Mouse (Mus musculus) frontal cortex, postnatal 14 days (tissue): ENCODE measurements at regions not wholly inside any gene's neighbourhood (a gene's known extent, or its start where the extent isn't known, plus 50 kb on each side); places are given as distances from the start of the nearest gene placed in this dataset.

Source experiments
- DNase-seq, 2 experiments: peaks; one replicate each; pipeline ENCODE4 v3.0.0; 2022; ENCODE audit warnings: low spot score in 2 of 2

DNA sequence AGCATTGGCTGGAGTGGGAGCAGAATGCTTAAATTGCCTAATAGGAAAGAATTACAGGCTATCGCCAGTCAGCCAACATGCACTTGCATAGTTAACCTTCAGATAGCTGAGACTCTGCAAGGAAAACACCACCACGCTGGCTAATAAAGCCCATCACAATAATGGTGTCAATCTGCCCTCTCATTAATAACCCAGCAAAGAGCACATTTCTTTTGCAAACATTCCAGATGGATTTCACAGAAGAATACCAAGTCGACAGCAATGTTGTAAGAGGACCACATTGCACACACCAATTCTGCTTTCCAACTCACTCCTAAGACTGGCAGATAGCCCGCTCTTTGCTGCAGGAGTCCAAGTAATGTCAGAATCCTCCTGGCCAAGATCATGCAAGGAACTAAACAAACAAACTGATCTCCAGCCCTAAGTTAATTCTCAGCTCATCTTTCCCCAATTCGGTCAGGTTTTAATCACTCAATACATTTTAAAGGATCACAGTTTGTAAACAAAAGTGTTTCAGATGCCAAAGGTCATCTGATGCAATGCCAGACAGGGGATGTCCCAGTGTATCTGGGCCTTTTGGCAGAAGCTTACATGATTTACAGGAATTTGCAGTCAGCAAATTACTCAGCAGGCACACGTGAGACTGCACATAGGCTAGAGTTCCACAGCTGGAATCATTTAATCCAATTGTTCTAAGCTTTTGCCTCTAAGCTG lies 198.4 kb downstream of the Klf6 start:
- DNase-seq = no peak

DNA sequence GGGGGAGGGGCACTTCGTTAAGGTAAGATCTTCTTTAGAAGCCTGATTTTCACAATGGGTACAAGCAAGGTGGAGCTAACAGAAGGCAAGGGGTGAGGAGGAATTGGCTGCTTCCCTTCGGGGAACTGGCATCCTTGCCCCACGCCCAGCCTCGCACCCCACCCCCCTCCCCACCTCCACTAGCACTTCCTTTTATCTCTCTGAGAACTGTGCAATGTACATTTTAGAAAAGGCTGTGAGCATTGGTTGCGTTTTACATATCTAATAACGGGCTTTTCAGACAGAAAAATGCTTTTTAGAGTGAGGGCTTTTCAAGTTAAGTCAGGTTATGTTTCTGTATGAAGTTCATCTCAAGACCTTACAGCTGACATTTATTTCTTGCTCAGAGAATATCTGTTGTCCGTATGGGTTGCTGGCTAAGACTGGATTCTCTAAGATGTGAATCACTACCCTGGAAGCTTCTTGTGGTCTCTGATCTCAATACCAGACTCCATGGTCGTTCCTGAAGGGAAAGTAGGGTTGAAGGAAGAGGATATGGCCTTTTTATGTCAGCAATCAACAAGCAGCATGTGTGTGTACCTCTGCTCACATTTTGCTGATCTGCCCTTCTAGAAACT lies 199.1 kb downstream of the Klf6 start:
- DNase-seq = no peak

DNA sequence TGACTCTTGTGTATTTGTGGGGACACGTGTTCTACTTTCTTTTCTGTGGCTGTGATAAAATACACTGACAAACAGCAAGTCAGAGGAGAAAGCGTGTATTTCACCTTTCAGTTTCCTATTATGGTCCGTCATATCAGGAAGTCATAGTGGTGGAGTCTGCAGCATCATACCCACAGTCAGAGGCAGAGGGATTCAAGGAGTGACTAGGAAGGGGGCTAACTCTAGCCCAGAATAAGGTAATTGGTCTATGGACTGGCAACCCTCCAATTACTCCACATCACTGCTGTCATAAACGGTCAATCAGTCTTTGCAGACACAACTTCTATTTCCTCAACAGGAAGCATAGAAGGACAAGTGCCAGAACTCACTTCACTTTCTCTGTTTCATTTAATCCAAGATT lies 201.0 kb downstream of the Klf6 start:
- no peak for DNase-seq

DNA sequence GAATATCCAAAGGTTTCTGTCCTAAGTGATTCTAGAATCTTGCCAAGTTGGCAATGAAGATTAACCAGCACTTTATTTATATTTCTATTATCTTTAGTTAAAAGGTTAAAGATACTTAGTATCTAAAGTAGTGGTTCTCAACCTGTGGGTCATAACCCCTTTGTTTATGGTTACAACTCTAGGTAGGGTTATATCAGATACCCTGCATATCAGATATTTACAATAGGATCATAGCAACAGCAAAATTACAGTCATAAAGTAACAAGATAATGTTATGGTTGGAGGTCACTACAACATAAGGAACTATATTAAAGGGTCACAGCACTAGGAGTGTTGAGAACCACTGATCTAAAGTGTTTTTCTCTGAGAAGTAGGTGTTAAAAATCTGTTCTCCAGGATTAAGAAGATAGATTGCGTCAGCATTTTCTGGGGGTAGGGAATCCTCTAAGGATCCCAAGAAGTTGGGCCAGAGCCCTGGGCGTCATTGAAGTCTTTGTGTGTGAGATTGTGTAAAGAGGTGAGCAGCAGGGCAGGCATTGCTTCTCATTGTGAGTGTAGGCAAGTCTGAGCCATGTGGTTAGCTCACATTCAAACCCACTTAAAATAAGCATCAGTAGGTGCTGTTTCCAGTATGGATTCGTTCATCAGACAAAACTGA lies 201.6 kb downstream of the Klf6 start:
- DNase-seq = no peak

DNA sequence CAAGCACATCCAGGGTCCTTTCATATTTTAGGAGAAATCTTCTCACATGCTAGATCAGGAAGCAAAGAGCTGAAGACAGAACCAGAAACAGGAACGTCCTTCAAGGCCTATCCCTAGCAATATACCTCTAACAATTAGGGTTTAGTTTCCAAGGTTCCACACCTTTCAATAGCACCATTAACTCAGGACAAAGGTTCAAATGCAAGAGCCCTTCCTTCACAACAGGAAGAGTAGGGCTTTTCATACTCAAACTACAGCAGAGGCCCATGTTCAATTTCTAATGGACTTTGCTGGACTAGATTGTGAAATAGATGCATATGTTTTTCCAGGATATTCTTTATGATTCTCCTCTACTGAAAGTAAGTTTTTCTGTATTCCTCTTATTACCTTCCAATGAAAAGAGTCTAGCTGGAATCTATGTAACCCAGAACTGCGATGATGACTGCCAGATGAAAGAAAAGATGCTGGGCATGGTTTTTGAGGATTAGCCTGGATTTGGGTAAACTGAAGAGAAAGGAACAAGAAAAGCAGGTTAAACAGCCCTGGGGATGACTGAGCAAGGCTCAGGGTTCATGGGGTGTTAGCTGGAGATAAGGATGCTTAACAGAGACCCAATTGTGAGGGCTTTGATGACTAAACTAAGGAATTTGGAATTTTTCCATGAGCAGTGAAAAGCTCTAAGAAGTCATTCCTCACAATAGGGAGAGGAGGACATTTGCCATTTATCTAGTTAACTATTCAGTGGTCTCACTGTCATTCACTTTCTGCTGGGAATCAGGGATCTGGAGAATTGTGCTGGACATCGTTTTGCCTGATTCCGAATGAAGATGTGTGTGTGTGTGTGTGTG lies 215.9 kb downstream of the Klf6 start:
- DNase-seq = no peak

DNA sequence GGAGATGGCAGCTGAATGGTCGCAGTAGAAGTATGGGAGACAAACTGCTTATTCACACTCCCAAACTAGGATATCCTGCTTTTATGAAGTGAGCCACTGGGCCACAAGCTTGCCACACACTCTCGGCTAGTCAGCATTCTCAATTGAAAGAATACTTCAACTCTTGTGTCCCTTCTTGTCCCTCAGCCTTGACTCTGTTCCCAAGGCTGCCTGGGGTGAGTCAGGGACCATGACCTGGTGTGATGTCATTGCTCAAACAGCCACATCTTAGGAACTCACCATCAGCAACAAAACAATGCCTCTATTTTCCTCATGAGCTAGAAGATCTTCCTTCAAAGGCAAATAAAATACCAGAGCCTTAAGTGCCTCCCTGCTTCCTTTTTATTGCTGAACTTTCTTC lies 224.6 kb downstream of the Klf6 start:
- no peak for DNase-seq

DNA sequence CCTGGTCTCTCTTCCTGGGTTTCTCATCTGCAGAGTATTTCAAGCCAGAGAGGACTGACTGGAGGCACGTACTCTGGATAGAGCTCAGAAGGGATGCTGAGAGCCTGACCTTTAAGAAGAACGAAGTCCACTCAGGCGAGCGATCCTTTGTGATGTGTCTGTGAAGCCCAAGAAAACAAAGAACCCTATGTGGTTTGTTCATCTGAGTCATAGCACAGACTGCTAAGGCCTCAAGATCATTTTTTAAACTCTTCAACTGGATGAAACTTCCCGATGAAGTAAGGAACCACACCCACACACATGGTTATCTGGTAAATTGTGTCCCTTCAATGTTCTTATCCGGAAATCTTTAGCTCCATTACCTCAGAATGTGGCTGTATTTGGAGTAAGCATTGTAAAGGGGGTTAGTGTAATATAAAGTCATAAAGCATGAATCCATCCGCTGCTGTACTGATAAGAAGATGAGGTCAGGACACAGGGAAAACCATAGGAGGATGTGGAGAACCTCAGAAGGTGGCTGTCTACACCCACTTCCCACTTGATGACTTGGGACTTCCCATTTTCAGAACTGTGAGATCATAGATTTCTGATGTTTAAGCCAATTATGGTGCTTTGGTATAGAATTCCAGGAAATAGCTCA lies 247.9 kb downstream of the Klf6 start:
- DNase-seq = no peak

DNA sequence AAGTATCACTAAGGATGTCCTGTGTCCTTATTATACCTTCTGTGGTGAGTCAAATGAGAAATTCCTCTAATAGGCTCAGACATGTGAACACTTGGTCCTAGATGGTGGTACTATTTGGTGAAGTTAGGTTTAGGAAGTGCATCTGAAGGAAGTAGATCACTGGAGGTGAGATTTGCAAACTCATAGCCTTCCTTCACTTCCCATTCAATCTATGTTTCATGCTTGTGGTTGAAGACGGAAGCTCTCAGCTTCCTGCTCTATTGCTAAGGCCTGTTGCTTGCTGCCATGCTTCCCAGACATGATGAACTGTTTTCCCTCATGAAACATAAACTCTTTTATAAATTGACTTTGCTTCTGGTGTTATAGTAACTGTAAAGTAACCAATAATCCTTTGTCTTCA lies 258.4 kb downstream of the Klf6 start:
- no peak for DNase-seq

DNA sequence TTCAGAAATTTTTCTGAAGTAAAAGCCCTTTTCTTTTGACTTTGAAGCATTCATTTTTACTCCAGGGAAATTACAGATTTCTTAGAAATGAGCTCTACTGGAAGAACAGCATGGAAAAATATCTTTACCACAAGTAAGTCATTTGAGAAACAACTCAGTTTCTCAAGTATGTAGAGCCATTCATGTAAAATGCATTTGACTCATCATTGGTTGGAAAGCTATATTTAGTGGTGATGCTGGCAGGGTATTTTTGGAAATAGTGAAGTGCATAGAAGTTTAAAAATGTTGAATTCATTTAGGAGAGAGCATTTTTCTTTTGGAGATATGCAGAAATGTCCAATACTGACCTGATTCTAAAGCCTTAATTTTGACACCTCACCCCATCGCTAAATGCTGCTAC lies 266.0 kb downstream of the Klf6 start:
- no peak for DNase-seq

DNA sequence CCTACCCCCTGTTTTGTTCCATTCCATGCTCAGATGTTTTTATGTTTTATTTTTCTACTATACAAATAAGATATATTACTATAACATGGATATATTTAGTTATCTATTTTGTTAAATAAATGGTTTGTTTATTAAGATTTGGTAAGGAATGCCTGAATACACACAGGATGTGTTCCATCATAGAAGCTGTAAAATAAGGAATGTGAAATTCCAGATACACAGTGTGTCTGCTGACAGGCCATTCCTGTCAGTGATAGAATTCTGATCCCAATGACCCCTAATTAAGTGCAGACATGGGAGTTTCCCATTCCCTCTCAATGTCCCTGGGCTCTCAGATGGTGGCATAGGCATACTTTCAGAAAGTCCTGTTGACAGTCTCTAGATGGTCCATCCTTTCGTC lies 267.6 kb downstream of the Klf6 start:
- no peak for DNase-seq

DNA sequence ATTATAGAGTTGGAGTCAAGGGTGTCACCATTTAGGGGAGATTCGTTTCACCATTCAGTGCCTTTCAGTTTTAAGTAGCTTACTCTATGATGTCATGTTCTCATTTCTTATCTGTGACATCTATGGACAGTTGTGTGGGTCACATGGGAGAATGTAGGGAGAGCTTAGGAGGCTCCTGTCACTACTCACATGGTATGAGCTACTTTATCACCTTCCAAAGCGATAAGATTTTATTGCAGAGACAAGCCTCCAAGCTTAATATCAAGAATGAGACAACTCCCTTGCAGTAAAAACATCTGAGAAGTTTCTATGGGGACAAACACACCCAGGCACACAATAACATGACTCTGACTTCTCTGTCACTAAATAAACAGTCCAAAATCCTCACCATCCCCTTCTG lies 270.1 kb downstream of the Klf6 start:
- no peak for DNase-seq

DNA sequence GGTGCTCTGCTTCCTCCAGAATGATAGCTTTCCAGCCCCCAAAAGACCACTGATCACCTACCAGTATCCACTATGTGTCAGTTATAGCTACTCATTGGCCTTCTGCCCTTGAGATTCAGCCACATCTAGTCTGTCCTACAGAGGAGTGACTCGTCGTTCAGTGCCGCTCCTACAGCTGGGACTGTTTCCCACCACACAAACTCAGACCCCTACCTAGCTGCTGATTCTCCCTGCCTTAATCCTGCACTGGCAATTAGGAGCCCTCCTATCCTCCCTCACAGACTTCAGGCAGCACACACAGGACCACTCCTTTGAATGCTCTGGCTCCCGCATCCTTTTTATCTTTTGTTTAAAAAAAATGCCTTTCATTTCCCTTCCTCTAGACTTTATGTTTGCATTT lies 275.9 kb downstream of the Klf6 start:
- no peak for DNase-seq

DNA sequence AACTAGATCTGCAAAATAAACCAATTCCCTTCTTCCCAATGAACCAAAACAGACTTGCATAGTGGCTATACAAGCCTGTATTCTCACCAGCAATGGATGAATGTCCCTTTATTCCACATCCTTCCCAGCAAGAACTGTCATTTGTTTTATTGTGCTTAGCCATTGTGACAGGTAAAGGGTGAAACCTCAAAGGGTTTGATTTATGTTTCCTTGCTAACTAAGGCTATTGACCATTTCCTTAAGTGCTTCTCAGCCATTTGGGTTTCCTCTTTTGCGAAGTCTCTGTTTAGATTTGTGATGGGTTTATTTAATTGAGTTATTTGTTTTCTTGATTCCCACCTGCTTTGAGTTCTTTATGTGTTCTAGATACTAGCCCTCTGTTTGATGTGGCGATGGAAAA lies 281.5 kb downstream of the Klf6 start:
- DNase-seq = no peak

DNA sequence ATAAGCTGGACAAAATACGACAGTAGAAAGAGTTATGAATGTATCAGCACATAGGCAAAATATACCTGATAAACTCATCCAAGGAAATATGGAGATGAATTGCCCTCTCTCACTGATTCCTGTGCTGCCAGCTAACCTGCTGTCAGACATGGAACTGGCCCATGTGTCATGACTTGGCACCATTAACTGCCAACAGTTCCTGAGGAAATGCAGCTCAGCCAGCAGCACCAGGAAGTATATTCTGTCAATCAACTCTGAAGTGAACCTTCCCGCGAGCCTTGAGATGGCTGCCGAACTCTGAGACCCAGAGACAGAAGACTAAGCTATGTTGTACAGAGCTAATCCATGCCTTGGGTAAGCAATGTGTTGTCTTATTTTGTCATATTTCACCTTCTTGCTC lies 292.4 kb downstream of the Klf6 start:
- DNase-seq = no peak

DNA sequence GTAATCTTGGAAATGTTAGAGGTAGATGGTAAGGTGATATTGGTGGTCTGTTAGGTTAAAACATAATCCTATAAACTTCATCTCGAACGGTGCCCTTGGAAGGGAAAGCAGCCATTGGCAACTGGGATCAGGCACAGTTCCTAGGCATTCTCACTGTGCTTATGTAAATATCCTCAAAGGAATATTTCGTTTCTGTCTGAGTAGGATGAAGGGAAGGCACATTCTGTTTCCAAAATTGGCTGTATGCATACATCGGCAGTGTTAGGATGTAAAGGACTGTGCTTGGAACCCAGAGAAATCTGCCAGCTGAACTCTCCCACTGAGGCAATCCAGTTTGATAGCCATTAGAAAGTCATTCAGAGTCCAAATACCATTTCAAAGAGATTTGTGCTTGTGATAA lies 294.9 kb downstream of the Klf6 start:
- no peak for DNase-seq

DNA sequence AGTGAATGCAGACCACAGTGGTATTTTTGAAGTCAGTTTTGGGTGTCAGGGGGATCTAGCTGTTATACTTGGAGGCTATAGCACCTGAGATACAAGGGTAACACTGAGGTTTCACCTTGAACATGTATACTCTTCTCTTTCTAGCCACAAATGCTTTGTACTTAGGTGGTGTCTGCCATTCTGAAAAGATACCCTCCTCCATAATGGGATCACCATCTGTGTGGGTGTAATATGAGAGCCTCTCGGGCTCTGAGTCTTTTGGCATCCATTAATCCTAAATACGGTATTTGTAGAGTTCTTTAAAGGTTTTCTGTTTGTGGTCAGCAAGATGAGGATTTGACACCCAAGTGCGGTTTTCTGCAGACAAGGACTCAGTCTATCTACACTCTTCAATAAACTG lies 295.7 kb downstream of the Klf6 start:
- DNase-seq = no peak

DNA sequence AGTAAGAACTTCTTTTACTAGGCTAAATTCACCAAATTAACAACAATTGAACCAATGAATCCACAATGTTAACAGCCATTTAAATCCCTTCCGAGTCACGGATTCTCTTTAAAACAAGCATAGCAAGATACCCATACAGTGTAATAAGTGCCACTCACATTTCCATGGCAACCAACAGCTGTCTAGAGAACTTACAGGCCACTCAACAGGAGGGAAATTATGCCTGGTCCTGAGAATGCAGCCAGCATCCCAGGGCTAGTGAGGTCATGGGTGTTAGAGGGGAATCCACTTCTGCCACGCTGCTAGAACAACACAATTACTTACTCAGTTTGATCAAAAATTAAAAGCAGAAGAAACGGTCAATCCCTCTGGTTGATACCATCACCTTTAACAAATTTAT lies 296.7 kb downstream of the Klf6 start:
- no peak for DNase-seq

DNA sequence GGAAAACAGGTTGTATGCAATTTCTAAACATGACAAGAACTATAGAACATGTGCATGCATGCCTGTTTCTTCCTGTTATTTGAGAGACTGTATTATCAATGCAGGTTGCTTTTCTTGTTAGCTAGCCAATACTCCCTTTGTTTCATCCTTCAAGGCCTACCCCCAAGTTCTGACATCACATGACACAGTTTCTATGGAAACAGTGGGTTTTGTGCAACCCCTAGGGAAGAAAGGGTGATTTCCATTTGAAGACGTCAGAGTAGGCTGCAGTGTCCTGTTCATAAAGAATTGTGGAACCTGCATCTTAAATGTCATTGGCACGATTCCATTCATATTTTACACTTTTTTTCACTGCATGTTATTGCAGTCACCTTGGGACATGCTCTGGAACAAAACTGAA lies 298.1 kb downstream of the Klf6 start:
- no peak for DNase-seq

DNA sequence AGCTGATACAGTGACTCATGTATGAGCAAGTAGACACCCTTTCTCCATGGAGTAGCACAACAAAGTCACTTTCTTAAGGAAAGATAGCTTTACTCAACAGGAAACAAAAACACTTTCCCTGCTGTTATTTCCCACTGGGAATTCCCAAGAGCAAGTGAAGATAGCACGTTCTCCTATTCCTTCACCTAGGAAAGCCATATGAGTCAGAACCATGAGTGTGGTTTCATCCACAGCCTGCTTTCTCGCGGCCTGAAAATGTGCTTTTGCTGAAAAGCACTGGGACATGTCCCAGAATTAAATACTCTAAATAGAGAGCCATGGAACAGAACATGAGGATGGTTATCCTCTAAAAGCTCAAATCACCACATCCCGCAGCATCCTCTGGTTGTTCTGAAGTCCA lies 304.6 kb downstream of the Klf6 start:
- DNase-seq = no peak

DNA sequence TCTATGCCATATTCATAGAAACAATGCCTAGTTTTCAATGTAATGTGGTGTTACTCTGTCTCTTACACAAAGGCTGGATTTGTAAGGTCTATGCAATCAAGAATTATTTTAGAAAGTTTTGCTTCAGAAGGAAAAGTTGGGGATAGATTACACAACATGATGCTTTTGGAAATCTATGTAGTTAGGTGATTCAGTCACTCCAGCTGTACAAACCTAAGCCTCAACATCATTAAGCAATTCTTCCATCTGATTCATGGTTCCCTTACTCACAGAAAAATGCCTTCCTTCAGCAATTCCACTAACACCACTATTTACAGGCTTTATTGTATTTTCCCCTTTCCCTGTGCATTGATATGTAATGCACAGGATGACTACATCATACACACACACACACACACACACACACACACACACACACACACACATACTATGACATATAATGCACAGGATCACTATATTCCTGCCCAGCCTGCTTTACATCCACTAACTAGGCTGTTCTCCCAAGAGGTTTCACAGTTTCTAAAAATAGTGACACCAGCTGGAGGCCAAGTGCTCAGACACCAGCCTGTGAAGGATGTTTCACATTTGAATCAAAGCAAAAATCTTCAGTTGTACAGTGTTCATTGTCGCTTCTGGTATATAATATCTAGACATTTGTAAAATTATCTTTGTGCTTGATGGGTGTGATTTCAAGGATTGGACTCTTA lies 305.9 kb downstream of the Klf6 start:
- no peak for DNase-seq

DNA sequence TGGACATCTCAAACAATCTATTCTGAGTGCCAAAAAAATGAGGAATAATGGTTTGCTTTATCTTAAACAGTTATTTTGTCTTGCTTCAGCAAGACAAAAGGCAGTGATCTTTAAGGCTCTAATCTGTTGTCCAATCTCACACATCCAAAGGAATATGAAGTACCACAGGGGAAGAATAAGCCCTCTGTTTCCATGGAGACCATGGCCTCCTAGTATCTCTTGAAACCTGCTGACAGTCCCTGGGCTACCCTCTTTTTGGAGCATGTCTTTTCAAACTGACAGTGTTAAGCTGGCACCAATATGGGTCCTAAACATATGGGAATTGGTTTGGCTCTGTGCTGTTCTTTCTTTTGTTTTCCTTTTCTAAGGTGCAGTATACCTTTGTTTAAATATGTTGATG lies 311.8 kb downstream of the Klf6 start:
- DNase-seq = no peak
